ENCODE assay signal across 8 mouse cellular contexts in genomic region chrX:42151024-42151754, GRCm38 (mm10). TPM values are rescaled to one million over a fixed set of nuclear protein-coding genes. Genes with fewer than 3 reads are reported as not detected.
DNase-seq lines count a peak whose midpoint lies in the region.

No protein-coding gene starts in this region.

- peak overlapping the region; percentile 98 for H3K27ac ChIP-seq in hindbrain, embryonic 10.5 days

- H3K9me3 ChIP-seq in hindbrain, embryonic 10.5 days, result peaks cover 9% of the 10 kb centered on the region; the same call in 1 of the 2 replicates

- WGBS in hindbrain, embryonic 10.5 days, result 17% methylated on average over 25 of the region's 25 CpGs

- no peaks in the 10 kb centered on the region for H3K27me3 ChIP-seq in hindbrain, embryonic 10.5 days (ENCODE audit: insufficient read depth, poor library complexity, severe bottlenecking)

- no peaks in the 10 kb centered on the region for H3K36me3 ChIP-seq in hindbrain, embryonic 10.5 days

- peak; percentile 29 for DNase-seq in embryo, embryonic 10 days (ENCODE audit: low spot score)
- no peak for DNase-seq in embryo, embryonic 10.5 days (ENCODE audit: low spot score)
- DNase-seq in thymus, postnatal 0 days (ENCODE audit: low spot score), result peak; percentile 3
- DNase-seq in thymus, postnatal 4 days, result no peak
- DNase-seq in hindbrain, embryonic 10.5 days (ENCODE audit: low spot score), result no peak
- DNase-seq in mesoderm, embryonic 11.5 days (ENCODE audit: low read depth, low spot score), result peak; percentile 1
- no peak for DNase-seq in left cerebral cortex, adult 18-20 months (ENCODE audit: low spot score in 2 of 2)
- no peak for DNase-seq in urinary bladder, postnatal 4 days (ENCODE audit: low spot score in 2 of 2)

- peak overlapping the region; percentile 66 for H3K4me3 ChIP-seq in hindbrain, embryonic 10.5 days

- no peaks in the 10 kb centered on the region for H3K4me1 ChIP-seq in hindbrain, embryonic 10.5 days (replicated peaks)

RNA-seq across cellular contexts. Expression of gene Stag2, which starts 2.1 kb away (rescaled TPM):
- 53.8 and 56.8 TPM in 2 replicates for polyA plus RNA-seq in thymus, postnatal 0 days (2015; fragmentation: Nextera tagmentation; extraction: Ambion mirVana)
- 32.7 and 40.1 TPM in 2 replicates for polyA plus RNA-seq in hindbrain, embryonic 10.5 days (2016; fragmentation: Nextera tagmentation; extraction: Ambion mirVana)
- total RNA-seq in left cerebral cortex, adult 18-20 months (2021), result 10 to 100 TPM; 47.9 to 48.7 TPM

Comparison
In these comparisons a context has a peak if more than half of its experiments do, and no peak if none do; other contexts are left out.
1. DNase-seq: peak in embryo, embryonic 10 days (single experiment), thymus, postnatal 0 days (single experiment) and mesoderm, embryonic 11.5 days (single experiment); none in embryo, embryonic 10.5 days (single experiment), thymus, postnatal 4 days (single experiment), hindbrain, embryonic 10.5 days (single experiment), left cerebral cortex, adult 18-20 months (0 of 2) and urinary bladder, postnatal 4 days (0 of 2).